Mouse (Mus musculus): ENCODE results near the gene Agps.

The Agps gene

DNA sequence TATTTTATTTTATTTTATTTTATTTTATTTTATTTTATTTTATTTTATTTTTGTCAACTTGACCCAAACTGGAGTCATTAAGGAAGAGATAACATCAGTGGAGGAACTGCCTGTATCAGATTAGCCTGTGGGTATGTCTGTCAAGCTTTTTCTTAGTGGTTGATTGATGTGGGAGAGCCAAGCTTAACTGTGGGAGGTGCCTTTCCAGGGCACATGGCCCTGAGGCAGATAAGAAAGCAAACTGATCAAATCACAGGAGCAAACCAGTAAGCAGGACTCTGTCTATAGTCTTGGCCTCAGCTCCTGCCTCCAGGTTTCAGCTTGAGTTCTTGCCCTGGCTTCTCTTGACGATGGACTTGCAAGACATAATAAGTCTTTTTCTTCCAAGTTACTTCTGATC lies 6.4 kb upstream of the Agps start:
- DNase-seq (ENCODE audit: inconsistent age in 2 of 2, low spot score in 1 of 2) = no peak

DNA sequence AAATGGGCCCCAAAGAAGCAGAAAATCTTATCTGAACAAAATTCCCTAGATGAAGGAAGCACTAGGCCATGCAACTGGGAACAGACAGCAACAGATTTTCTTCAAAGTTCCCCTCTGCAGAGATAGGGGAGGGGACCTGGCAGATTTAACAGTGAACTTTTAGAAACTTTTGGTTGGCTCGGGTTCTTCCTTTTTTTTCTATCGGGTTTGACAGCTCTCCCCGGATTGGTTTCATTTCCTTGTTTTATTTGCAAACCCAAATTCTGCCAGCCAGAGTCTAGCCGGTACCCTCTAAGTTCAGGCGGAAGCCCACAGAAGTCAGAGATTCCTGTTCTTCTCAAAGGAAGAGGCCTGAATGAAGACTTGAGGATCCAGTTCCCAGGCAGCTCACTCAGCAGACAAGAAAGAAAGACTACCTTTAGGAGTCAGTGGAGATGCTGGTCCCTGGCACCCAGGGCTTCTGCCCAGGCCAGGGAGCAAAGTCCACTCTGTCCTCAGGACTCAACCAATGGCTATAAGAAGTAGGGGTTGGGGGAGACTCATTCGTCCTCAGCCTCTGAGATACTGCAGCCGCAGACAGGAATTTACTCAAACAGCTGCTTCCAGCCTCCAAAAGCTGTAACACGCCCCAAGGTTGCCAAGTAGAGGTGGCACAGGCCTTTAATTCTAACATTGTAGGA lies 2.9 kb upstream of the Agps start:
- peak in 1 of 2 experiments; percentile 35 for DNase-seq (ENCODE audit: inconsistent age in 2 of 2, low spot score in 1 of 2)

DNA sequence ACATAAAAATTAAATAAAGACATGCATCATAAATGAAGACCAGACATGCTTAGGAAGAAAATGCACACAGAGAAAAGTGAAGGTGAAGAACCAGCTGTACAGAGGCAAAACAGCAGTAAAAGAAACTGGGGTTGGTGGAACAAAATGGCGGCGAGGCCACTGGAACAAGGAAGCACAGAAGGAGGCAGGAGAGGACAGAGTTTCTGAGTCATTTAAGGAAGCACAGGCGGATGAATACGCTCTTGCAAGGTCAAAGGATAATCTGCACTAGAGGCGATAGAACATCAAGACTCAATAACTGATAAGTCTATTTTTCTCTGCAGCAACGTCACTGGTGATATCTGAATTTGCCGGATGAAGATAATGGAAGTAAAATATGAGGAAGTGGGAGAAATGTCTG lies 1.7 kb upstream of the Agps start:
- DNase-seq (ENCODE audit: inconsistent age in 2 of 2, low spot score in 1 of 2) = no peak

DNA sequence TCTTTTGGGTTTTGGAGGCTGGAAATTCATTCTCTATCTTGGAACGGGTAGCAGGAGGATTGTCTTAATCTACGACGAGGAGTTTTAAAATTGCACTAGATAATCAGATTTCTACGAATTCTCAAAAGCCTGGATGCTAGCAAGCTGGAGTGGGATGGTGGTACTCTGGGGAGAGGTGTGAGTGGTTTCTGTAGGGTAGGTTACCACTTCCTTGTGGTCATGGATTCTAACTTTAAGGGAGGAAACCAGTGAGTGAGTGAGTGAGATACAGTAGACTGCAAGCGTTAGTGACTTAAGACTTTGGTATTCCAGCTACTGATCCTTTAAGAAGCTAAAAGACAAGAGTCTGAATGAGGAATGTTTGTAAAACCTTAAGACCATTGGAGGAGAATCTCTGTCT lies 804 bp downstream of the Agps start:
- DNase-seq (ENCODE audit: inconsistent age in 2 of 2, low spot score in 1 of 2) = no peak

DNA sequence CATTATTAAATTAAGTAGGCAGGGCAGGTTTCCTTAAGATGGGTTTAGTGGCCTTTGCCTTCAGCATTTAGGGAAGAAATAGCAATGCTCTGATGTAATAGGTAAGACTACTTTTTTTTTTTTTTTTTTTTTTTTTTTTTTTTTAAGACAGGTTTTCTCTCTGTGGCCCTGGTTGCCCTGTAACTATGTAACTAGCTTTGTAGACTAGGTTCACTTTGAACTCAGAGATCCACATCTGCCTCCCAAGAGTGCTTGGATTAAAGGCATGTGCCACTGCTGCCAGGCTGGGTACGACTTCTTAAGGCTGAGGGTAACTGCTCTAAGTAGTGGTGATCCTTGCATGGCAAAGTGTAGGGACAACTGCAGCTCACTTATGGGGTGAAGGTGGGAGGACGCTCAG lies 2.5 kb downstream of the Agps start:
- no peak for DNase-seq (ENCODE audit: inconsistent age in 2 of 2, low spot score in 1 of 2)

DNA sequence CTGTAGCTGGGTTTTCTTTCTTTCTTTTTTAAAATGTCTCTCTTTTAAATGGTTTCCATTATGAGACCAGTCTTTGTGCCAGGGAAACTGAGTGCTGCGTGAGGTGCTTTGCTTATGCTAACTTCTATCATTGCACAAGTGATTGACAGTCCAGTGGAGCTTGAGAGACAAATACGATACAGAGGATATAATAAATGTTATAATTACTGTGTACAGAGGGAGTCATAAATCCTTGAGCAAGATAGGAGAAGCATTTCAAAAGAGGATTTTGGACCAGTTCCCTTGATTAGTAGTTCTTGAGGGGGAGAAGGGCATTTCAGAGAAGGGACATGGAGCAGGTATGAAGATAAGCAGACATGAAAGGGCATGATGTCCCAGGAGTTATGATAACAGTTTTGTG lies 10.3 kb downstream of the Agps start:
- DNase-seq (ENCODE audit: inconsistent age in 2 of 2, low spot score in 1 of 2) = no peak

DNA sequence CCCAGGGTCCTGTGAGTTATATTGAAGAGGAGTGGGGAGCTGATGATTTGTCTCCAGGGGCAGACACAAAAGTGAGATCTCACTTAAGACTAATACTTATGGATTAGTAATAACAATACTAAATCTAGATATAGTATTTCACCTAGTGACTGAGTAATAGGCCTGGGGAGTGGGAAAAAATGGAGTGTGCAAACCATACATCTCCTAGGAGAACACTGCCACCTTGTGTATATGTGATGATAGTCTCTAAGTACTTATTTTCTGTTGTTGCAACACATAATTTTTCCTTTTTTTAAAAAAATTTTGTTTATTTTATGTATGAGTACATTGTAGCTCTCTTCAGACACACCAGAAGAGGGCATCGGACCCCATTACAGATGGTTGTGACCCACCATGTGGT lies 15.7 kb downstream of the Agps start:
- no peak for DNase-seq (ENCODE audit: inconsistent age in 2 of 2, low spot score in 1 of 2)

DNA sequence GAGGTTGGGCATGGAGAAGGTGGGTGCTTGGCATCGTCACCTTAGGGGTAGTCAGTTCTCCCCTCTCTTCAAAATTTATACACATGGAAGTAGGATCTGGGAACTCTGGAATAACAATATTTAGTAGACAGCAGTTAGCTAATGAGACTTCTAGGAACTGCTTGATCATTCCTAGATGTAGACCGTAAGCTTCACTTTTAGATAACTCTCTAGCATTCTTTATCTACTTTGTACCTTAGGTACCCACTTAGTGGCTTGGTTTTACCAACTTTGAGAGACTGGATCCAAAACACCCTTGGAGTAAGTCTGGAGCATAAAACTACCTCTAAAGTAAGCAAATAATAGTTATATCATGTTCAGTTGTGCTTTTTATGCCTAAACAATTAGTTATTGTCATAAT lies 20.5 kb downstream of the Agps start:
- DNase-seq (ENCODE audit: inconsistent age in 2 of 2, low spot score in 1 of 2) = no peak

DNA sequence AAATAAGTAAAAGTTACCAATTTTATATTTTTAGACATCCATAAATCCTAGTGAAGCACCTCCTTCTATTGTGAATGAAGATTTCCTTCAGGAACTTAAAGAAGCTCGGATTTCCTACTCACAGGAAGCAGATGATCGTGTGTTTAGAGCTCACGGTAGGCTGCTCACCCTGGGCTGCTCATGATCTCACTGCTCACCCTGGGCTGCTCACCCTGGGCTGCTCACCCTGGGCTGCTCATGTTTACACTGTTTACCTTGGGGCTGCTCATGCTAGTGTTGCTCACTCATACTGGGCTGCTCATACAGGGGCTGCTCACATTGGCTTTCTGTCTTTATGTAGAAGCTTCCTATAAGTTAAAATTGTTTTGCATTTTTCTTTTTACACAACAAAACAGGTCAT lies 22.2 kb downstream of the Agps start:
- DNase-seq (ENCODE audit: inconsistent age in 2 of 2, low spot score in 1 of 2) = no peak

DNA sequence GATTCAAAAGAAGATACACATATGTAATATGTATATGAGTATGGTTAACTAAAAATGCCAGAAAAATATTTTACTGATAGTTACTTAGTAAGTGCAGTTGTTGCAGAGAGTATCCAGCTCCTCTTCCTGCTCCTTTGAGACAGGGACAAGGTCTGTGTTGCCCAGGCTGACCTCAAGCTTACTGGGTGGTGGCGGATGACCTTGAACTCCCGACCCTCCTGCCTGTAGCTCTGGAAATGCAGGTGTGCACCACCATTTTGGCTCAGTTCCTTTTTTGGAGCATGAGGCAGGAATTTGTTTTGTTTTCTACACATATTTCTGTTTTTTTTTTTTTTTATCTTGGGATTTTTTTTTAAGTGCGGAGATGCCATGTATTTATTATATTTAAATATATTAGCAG lies 29.1 kb downstream of the Agps start:
- no peak for DNase-seq (ENCODE audit: inconsistent age in 2 of 2, low spot score in 1 of 2)

DNA sequence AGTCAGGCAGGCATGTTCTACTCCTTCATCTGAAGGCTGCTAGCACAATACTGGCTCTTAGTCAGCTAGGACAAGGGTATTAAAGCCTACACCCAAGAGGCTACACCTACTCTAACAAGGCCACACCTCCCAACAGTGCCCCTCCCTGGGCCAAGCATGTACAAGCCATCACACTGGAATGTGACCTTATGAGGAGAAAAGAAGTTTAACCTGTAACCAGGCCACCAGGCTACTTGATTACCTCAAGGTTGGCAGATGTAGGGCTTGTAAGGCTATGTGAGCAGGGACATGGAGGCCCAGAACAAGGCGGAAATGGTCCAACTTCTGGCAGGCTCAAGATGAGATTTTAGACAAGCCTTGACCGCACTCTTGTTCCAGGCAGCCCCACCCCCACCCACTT lies 37.6 kb downstream of the Agps start:
- no peak for DNase-seq (ENCODE audit: inconsistent age in 2 of 2, low spot score in 1 of 2)

DNA sequence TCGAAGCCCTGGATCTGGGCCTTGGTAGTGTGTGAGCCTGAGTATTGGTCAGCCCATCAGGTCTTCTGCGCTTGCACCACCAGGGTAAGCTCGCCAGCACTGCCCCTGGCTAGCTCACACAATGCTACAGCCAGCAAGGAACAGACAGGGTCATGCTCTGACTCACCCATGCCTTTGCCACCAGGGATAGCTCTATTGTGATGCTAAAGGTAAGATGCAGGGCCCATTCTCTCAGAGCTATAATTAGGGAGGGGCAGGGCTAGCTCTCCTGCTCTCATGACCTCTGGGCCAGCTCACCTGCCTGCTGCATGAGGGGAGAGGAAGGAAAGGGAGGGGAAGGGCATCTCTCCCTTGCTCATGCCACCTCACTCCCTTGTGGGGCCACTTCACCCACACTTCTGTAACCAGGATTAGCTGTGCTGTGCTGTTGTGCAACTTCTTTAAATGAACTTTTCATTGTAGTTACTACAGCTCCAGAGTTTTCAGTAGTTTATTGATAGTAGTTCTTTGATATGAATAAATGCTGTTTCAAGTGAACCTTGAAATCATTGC lies 42.1 kb downstream of the Agps start:
- no peak for DNase-seq (ENCODE audit: inconsistent age in 2 of 2, low spot score in 1 of 2)

DNA sequence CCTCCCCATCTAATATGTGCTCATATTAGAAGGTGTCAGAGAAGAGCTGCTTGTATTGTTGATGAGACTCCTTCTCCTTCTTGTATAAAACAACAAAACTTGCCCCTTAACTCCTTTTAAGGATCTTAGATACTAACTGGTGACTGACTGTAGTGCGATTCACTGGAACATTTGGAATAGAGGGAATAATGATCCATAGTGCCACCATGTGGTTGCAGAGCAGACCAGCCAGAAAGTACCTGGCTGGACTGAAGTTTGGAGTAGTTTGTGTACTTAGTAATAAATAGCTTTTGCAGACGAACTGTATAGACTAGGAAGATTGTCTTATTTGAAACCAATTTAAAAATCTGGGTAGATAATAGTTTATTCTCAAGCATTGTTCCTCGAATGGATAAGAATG lies 47.8 kb downstream of the Agps start:
- DNase-seq (ENCODE audit: inconsistent age in 2 of 2, low spot score in 1 of 2) = peak in 1 of 2 experiments; percentile 73

DNA sequence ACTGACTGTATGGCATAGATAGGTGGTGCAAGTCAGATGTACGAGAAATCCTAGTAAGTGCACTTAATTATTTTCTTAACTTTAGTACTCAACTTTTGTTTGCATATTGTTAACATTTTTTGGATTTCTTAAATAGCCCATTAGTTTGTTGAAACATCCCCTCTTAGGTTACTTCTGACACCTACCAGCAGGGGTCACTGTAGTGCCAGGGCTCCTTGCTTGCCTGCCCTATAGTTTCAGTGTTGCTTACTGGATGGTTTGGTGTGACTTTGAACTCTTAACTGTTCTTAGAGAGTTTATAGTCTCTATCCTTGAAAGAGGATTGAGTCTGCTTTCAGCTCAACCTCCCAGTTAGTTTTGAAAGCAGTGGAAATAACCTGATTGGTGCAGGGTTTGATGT lies 51.6 kb downstream of the Agps start:
- DNase-seq (ENCODE audit: inconsistent age in 2 of 2, low spot score in 1 of 2) = peak; percentile 74 to 90

DNA sequence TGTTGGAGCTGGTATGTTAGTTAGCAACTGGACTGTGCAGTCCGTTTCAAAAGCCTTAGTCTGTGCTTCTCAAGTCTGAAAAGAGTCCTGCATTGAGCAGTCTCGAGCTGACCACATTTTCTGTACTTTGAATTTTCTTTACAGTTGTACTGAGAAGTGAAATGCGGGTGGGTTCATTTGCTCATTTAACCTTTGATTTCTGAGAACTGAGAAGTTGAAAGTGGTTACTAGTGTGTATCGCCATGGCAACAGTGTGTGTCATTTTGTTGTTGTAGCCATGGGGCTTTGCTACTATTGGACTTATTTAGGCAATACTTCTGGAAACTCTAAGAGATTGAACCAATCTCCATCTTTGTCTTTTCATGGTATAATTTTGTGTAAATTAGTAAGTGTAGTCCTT lies 60.0 kb downstream of the Agps start:
- DNase-seq (ENCODE audit: inconsistent age in 2 of 2, low spot score in 1 of 2) = peak in 1 of 2 experiments; percentile 67

DNA sequence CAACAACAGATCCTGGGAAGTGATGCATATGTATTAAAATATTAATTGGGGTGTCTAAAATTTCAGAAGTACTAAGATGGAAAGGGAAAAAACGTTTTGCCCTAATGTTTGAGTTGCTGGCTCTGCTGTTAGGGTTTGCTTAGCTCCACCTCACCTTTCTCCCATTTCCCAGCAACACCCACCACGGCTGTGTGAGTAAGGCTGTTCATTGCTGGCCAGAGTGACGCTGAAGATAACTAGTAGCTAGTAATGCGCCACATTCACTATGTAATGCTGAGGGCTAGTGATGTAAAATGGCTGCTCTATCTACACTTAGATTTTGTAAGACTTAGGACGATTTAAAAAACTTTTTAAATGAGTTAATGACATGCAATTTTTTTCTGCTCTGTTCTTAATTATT lies 63.7 kb downstream of the Agps start:
- DNase-seq (ENCODE audit: inconsistent age in 2 of 2, low spot score in 1 of 2) = no peak

DNA sequence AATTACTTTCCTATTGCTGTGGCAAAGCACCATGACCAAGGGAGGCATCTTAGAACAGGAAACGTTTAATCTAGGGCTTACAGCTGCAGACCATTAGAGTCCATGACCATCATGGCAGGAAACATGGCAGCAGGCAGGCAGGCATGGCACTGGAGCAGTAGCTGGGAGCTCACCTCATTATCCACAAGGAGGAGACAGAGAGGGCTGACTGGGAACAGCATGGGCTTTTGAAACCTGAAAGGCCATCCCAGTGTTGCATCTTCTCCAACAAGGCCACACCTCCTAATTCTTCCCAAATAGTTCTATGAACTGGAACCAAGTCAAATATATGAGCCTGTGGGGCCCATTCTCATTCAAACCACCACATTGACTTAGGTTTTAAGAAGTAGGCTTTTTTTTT lies 68.3 kb downstream of the Agps start:
- DNase-seq (ENCODE audit: inconsistent age in 2 of 2, low spot score in 1 of 2) = no peak

DNA sequence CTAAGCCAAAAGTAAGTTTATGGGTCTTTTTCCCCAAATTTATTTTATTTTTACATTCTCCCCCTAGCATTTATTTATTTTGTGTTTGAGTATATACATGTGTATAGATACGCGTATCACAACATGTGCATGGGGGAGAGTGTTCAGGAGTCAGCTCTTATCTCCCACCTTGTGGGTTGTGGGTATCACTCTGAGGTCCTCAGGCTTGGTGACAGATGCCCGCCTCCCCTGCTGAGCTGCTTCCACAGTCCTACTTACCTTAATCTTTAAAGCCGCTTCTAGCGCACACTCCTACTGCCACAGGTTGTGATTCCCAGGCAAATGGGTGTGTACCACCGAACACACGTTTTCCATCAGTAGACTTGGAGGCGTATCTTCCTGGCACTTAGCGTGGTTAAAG lies 69.9 kb downstream of the Agps start:
- DNase-seq (ENCODE audit: inconsistent age in 2 of 2, low spot score in 1 of 2) = no peak

DNA sequence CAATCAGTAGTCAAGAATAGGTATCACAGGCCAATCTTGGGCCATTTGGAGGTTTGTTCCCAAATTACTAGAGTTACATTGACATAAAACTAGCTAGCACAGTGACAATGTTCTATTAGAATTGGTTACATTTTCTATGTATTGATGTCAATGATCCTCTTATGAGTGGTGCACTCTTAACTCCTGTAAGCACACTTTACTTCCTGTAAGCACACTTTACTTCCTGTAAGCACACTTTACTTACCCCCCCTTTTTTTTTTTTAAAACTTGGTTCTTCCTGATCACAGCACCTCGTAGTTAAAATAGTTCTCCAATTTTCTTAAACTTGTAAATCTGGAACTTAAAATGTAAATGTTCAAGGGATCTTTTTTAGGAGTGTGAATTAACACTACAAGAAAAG lies 75.2 kb downstream of the Agps start:
- no peak for DNase-seq (ENCODE audit: inconsistent age in 2 of 2, low spot score in 1 of 2)

DNA sequence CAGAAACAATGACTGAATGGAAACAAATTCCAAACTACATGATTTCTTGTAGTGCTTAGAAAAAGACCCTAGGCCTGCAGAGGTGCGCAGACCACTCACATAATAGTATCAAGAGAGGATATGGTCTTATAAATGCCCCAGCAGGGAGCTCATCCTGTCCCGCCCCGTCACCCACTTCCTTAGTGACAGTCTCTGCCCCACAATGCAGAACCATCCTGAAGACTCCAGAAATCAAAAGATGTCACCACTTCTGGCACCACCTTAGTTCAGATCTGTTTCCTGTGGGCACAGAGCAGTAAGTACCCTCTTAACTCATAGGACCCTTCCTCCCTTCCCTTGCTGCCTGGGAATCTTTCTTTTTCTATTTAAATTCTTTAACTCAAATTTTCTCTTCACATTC lies 83.1 kb downstream of the Agps start:
- no peak for DNase-seq (ENCODE audit: inconsistent age in 2 of 2, low spot score in 1 of 2)

DNA sequence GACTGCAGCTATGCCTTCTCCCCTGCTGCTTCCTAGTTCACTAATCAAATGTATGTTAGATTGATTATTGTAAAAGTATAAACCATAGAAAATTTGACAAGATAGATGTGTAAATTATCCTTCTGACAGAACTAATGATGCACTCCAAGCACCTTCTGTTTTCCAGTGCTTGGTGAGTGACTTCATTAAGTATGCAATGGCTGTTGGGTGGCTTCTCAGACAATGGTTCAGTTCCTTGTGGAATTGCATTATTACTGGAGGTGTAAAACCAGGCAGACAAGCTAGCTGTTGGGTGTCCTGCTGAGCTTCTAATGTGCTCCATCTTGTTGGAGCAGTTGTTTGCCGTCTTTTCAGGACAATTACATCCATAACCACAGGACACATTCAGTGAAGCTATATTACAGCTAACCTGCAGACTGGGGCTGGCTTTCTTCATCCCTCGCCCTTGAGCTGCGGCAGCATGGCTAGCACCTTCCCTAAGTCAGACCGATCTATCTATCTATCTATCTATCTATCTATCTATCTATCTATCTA lies 91.9 kb downstream of the Agps start:
- DNase-seq (ENCODE audit: inconsistent age in 2 of 2, low spot score in 1 of 2) = no peak

DNA sequence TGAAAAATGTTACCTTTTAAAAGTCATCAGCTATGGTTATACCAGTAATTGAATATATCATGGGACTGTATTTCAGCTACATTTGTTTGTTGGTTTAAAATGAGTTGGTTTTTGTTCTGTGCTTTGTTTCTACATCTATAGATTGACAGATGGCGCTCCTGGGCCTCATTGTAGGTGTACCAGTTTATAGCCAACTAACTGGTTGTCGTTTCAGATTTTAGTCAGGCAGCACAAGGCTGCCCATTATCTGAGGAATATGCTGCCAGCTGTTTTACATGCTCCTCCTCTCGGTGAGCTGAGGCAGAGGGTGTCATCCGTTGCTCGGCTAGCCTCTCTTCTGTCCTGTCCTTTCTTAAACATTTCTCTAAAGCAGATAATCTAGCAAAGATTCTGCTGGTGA lies 94.1 kb downstream of the Agps start:
- no peak for DNase-seq (ENCODE audit: inconsistent age in 2 of 2, low spot score in 1 of 2)

DNA sequence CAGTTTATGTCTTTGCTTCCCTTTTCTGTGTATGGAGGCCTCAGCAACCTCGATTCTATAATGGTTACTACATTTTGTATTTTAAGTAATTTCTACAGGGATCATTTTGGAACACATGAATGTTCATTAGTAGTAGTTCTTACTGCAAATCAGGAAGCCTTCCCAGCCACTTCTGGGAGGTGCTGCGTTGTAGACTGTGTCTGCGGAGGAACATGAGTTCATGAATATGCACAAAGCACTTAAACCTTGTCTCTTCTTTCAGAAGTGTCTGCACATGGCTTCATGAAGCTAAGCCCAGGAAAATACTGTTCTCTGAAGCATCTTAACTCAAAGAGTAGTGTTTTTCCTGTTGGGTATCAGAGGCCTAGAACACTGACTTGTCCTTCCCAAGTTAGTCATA lies 96.0 kb downstream of the Agps start:
- no peak for DNase-seq (ENCODE audit: inconsistent age in 2 of 2, low spot score in 1 of 2)

Measured in adrenal gland, adult (tissue).